Mouse (Mus musculus): ENCODE measurements at regions not wholly inside any gene's neighbourhood (a gene's known extent, or its start where the extent isn't known, plus 50 kb on each side); places are given as distances from the start of the nearest gene placed in this dataset.

GRCm38 (mm10) chr3:12262342-12262741 lies 1926.9 kb upstream of the Gm38303 start:
- no peak overlapping the region for H3K4me3 ChIP-seq (replicated peaks; ENCODE audit: low read length)
- no peaks in the 10 kb centered on the region for H3K27me3 ChIP-seq (ENCODE audit: insufficient read depth, low read length)
- no peaks in the 10 kb centered on the region for H3K4me1 ChIP-seq (replicated peaks; ENCODE audit: low read depth, low read length)
- H3K36me3 ChIP-seq (ENCODE audit: insufficient read depth, low read length): no peaks in the 10 kb centered on the region
- no peaks in the 10 kb centered on the region for H3K9me3 ChIP-seq (ENCODE audit: low read length)
- TF ChIP-seq CTCF (conservative IDR thresholded peaks at IDR 0.05; ENCODE audit: low read length) (no peak), POU5F1 (IDR thresholded peaks at IDR 0.05; ENCODE audit: borderline replicate concordance, low read length) (no peak), NANOG (IDR thresholded peaks at IDR 0.05; ENCODE audit: borderline replicate concordance, low read length) (no peak)

- no peaks in the 10 kb centered on the region for H3K4me1 ChIP-seq (replicated peaks; ENCODE audit: low read depth, low read length)
- H3K36me3 ChIP-seq (ENCODE audit: insufficient read depth, low read length): no peaks in the 10 kb centered on the region
- no peak overlapping the region for H3K4me3 ChIP-seq (replicated peaks; ENCODE audit: low read length)
- no peaks in the 10 kb centered on the region for H3K9me3 ChIP-seq (ENCODE audit: low read length)
- no peak for TF ChIP-seq POU5F1 (IDR thresholded peaks at IDR 0.05; ENCODE audit: borderline replicate concordance, low read length)
- TF ChIP-seq CTCF (conservative IDR thresholded peaks at IDR 0.05; ENCODE audit: low read length): no peak
- TF ChIP-seq NANOG (IDR thresholded peaks at IDR 0.05; ENCODE audit: borderline replicate concordance, low read length): no peak
- no peaks in the 10 kb centered on the region for H3K27me3 ChIP-seq (ENCODE audit: insufficient read depth, low read length)
Measured at GRCm38 (mm10) chr3:12257650-12258049, 1922.2 kb upstream of the Gm38303 start.

- H3K4me3 ChIP-seq (replicated peaks; ENCODE audit: low read length): no peak overlapping the region
- TF ChIP-seq POU5F1 (IDR thresholded peaks at IDR 0.05; ENCODE audit: borderline replicate concordance, low read length) (no peak), CTCF (conservative IDR thresholded peaks at IDR 0.05; ENCODE audit: low read length) (no peak), NANOG (IDR thresholded peaks at IDR 0.05; ENCODE audit: borderline replicate concordance, low read length) (no peak)
- H3K27me3 ChIP-seq (ENCODE audit: insufficient read depth, low read length): no peaks in the 10 kb centered on the region
- no peaks in the 10 kb centered on the region for H3K36me3 ChIP-seq (ENCODE audit: insufficient read depth, low read length)
- no peaks in the 10 kb centered on the region for H3K4me1 ChIP-seq (replicated peaks; ENCODE audit: low read depth, low read length)
- H3K9me3 ChIP-seq (ENCODE audit: low read length): no peaks in the 10 kb centered on the region
Measured at GRCm38 (mm10) chr3:12246145-12246544, 1910.7 kb upstream of the Gm38303 start.

- no peaks in the 10 kb centered on the region for H3K36me3 ChIP-seq (ENCODE audit: insufficient read depth, low read length)
- no peaks in the 10 kb centered on the region for H3K27me3 ChIP-seq (ENCODE audit: insufficient read depth, low read length)
- H3K4me1 ChIP-seq (replicated peaks; ENCODE audit: low read depth, low read length): no peaks in the 10 kb centered on the region
- TF ChIP-seq POU5F1 (IDR thresholded peaks at IDR 0.05; ENCODE audit: borderline replicate concordance, low read length): no peak
- TF ChIP-seq CTCF (conservative IDR thresholded peaks at IDR 0.05; ENCODE audit: low read length): no peak
- TF ChIP-seq NANOG (IDR thresholded peaks at IDR 0.05; ENCODE audit: borderline replicate concordance, low read length): no peak
- no peak overlapping the region for H3K4me3 ChIP-seq (replicated peaks; ENCODE audit: low read length)
- H3K9me3 ChIP-seq (ENCODE audit: low read length): no peaks in the 10 kb centered on the region
Measured at GRCm38 (mm10) chr3:12241026-12241425, 1905.5 kb upstream of the Gm38303 start.

GRCm38 (mm10) chr3:12227741-12228480 lies 1892.4 kb upstream of the Gm38303 start:
- Histone ChIP-seq H3K27me3 (ENCODE audit: insufficient read depth, low read length) (no peaks in the 10 kb centered on the region), H3K36me3 (ENCODE audit: insufficient read depth, low read length) (no peaks in the 10 kb centered on the region), H3K4me1 (replicated peaks; ENCODE audit: low read depth, low read length) (no peaks in the 10 kb centered on the region), H3K4me3 (replicated peaks; ENCODE audit: low read length) (no peak overlapping the region), H3K9me3 (ENCODE audit: low read length) (peaks cover 5% of the 10 kb centered on the region; the same call in 1 of the 2 replicates)
- TF ChIP-seq NANOG (IDR thresholded peaks at IDR 0.05; ENCODE audit: borderline replicate concordance, low read length) (no peak), POU5F1 (IDR thresholded peaks at IDR 0.05; ENCODE audit: borderline replicate concordance, low read length) (no peak), CTCF (conservative IDR thresholded peaks at IDR 0.05; ENCODE audit: low read length) (no peak)

- H3K4me3 ChIP-seq (replicated peaks; ENCODE audit: low read length): no peak overlapping the region
- H3K4me1 ChIP-seq (replicated peaks; ENCODE audit: low read depth, low read length): no peaks in the 10 kb centered on the region
- TF ChIP-seq NANOG (IDR thresholded peaks at IDR 0.05; ENCODE audit: borderline replicate concordance, low read length) (no peak), CTCF (conservative IDR thresholded peaks at IDR 0.05; ENCODE audit: low read length) (no peak), POU5F1 (IDR thresholded peaks at IDR 0.05; ENCODE audit: borderline replicate concordance, low read length) (no peak)
- H3K36me3 ChIP-seq (ENCODE audit: insufficient read depth, low read length): no peaks in the 10 kb centered on the region
- H3K27me3 ChIP-seq (ENCODE audit: insufficient read depth, low read length): no peaks in the 10 kb centered on the region
- peaks cover 5% of the 10 kb centered on the region; the same call in 1 of the 2 replicates for H3K9me3 ChIP-seq (ENCODE audit: low read length)
Measured at GRCm38 (mm10) chr3:12226816-12227215, 1891.3 kb upstream of the Gm38303 start.

- TF ChIP-seq CTCF (conservative IDR thresholded peaks at IDR 0.05; ENCODE audit: low read length) (no peak), NANOG (IDR thresholded peaks at IDR 0.05; ENCODE audit: borderline replicate concordance, low read length) (no peak)
- H3K4me1 ChIP-seq (replicated peaks; ENCODE audit: low read depth, low read length): no peaks in the 10 kb centered on the region
- peaks cover 14% of the 10 kb centered on the region for H3K9me3 ChIP-seq (ENCODE audit: low read length)
- H3K4me3 ChIP-seq (replicated peaks; ENCODE audit: low read length): no peak overlapping the region
- no peaks in the 10 kb centered on the region for H3K27me3 ChIP-seq (ENCODE audit: insufficient read depth, low read length)
- H3K36me3 ChIP-seq (ENCODE audit: insufficient read depth, low read length): no peaks in the 10 kb centered on the region
Measured at GRCm38 (mm10) chr3:12224851-12225250, 1889.4 kb upstream of the Gm38303 start.

- Histone ChIP-seq H3K4me1 (replicated peaks; ENCODE audit: low read depth, low read length) (no peaks in the 10 kb centered on the region), H3K36me3 (ENCODE audit: insufficient read depth, low read length) (no peaks in the 10 kb centered on the region), H3K4me3 (replicated peaks; ENCODE audit: low read length) (no peak overlapping the region), H3K9me3 (ENCODE audit: low read length) (peaks cover 41% of the 10 kb centered on the region), H3K27me3 (ENCODE audit: insufficient read depth, low read length) (no peaks in the 10 kb centered on the region)
- TF ChIP-seq POU5F1 (IDR thresholded peaks at IDR 0.05; ENCODE audit: borderline replicate concordance, low read length) (no peak), NANOG (IDR thresholded peaks at IDR 0.05; ENCODE audit: borderline replicate concordance, low read length) (peak; percentile 57; the same call in 1 of the 2 replicates)
Measured at GRCm38 (mm10) chr3:12216035-12216434, 1880.6 kb upstream of the Gm38303 start.

GRCm38 (mm10) chr3:12214821-12215220 lies 1879.3 kb upstream of the Gm38303 start:
- Histone ChIP-seq H3K27me3 (ENCODE audit: insufficient read depth, low read length) (no peaks in the 10 kb centered on the region), H3K9me3 (ENCODE audit: low read length) (peaks cover 33% of the 10 kb centered on the region), H3K4me1 (replicated peaks; ENCODE audit: low read depth, low read length) (no peaks in the 10 kb centered on the region), H3K4me3 (replicated peaks; ENCODE audit: low read length) (no peak overlapping the region), H3K36me3 (ENCODE audit: insufficient read depth, low read length) (no peaks in the 10 kb centered on the region)
- TF ChIP-seq POU5F1 (IDR thresholded peaks at IDR 0.05; ENCODE audit: borderline replicate concordance, low read length) (no peak), NANOG (IDR thresholded peaks at IDR 0.05; ENCODE audit: borderline replicate concordance, low read length) (no peak)

Data from E14TG2a.4 (cell line).